Comparison of ENCODE assay signal across 7 mouse cellular contexts in the genomic region with DNA sequence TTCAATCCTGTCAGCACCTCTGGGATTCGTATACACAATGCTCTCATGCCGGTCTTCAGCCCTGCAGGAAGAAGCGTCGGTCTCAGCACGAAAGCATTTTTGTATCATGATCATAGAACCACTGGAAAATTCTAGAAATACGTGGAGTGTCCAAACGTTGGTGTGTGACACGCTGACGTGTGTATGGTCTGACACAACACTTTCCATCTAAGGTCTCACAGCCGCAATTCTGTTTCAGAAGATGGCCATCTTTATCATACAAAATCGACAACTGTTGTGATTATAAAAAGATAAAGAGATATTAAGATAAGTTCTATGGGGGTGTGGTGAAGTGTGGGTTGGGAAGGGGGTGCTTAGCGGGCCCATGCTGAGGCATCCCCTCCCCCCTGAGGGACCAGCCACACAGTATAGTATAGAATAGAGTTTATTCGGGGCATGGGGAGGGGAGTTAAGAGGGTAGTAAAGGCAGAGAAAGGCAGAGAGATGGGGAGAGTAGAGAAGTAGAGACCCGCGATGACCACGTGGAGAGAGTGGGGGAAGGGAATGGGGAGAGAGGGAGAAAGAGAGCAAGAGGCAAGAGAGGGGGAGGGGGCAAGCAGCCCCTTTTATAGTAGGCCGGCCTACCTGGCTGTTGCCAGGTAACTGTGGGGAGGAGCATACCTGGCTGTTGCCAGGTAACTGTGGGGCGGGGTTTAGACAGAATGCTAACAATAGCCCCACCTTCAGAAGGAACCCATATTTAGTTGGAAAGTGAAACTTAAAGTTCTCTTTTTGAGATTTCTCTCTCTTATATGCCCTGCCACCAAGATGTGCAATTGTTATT.
DNase-seq lines count a peak whose midpoint lies in the region; ATAC-seq and TF ChIP-seq lines count a peak whose summit lies in the region.

No protein-coding gene starts in this region.

- no peak overlapping the region for H3K27ac ChIP-seq in hindbrain, embryonic 13.5 days
- no peak overlapping the region for H3K27ac ChIP-seq in limb, embryonic 14.5 days (replicated peaks; ENCODE audit: low read depth, low read length)
- H3K27ac ChIP-seq in neural tube, embryonic 14.5 days (ENCODE audit: low read depth, low read length), result peak overlapping the region; percentile 35; the same call in 1 of the 2 replicates

- H3K4me1 ChIP-seq in hindbrain, embryonic 13.5 days (replicated peaks), result peaks cover 85% of the 10 kb centered on the region
- peaks cover 20% of the 10 kb centered on the region for H3K4me1 ChIP-seq in limb, embryonic 14.5 days (ENCODE audit: control insufficient read depth, insufficient read depth, low read length)
- H3K4me1 ChIP-seq in neural tube, embryonic 14.5 days (ENCODE audit: control insufficient read depth, insufficient read depth, low read length), result peaks cover 52% of the 10 kb centered on the region

- no peaks in the 10 kb centered on the region for H3K36me3 ChIP-seq in hindbrain, embryonic 13.5 days
- H3K36me3 ChIP-seq in limb, embryonic 14.5 days (ENCODE audit: control insufficient read depth, insufficient read depth, low read length), result no peaks in the 10 kb centered on the region
- no peaks in the 10 kb centered on the region for H3K36me3 ChIP-seq in neural tube, embryonic 14.5 days (ENCODE audit: control insufficient read depth, insufficient read depth, low read length)

- no peaks in the 10 kb centered on the region for H3K9me3 ChIP-seq in hindbrain, embryonic 13.5 days
- H3K9me3 ChIP-seq in limb, embryonic 14.5 days (ENCODE audit: control insufficient read depth, low read length), result no peaks in the 10 kb centered on the region
- no peaks in the 10 kb centered on the region for H3K9me3 ChIP-seq in neural tube, embryonic 14.5 days (ENCODE audit: control insufficient read depth, low read length)

- no peak overlapping the region for H3K9ac ChIP-seq in hindbrain, embryonic 13.5 days
- no peak overlapping the region for H3K9ac ChIP-seq in limb, embryonic 14.5 days (ENCODE audit: low read depth, low read length, severe bottlenecking)
- H3K9ac ChIP-seq in neural tube, embryonic 14.5 days (replicated peaks; ENCODE audit: low read depth, low read length), result no peak overlapping the region

- peak; percentile 19 to 36 for DNase-seq in B cell, adult 2 months
- DNase-seq in NIH3T3 (ENCODE audit: low read depth), result peak; percentile 32
- peak; percentile 39 for DNase-seq in limb, embryonic 14.5 days (ENCODE audit: low spot score)
- no peak for DNase-seq in left cerebral cortex, adult 18-20 months (ENCODE audit: low spot score in 2 of 2)

- ATAC-seq in hindbrain, embryonic 13.5 days (ENCODE audit: low FRiP score), result no peak
- no peak for ATAC-seq in limb, embryonic 14.5 days (ENCODE audit: low FRiP score, low read depth)
- ATAC-seq in neural tube, embryonic 14.5 days (ENCODE audit: low read depth), result 0 out of 2 replicates have a peak, but pooled peaks have one; percentile 10
- ATAC-seq in erythroid progenitor cell, adult 5-6 weeks (replicated peaks; ENCODE audit: low FRiP score, poor library complexity, severe bottlenecking), result no peak

- WGBS in hindbrain, embryonic 13.5 days, result 43% methylated on average over 18 of the region's 18 CpGs
- 38% methylated on average over 18 of the region's 18 CpGs for WGBS in limb, embryonic 14.5 days
- WGBS in neural tube, embryonic 14.5 days, result 34% methylated on average over 18 of the region's 18 CpGs

- peak overlapping the region; percentile 47 for H3K4me2 ChIP-seq in hindbrain, embryonic 13.5 days
- H3K4me2 ChIP-seq in limb, embryonic 14.5 days (replicated peaks; ENCODE audit: low read depth, low read length, severe bottlenecking), result peak overlapping the region; percentile 55
- H3K4me2 ChIP-seq in neural tube, embryonic 14.5 days (ENCODE audit: low read depth, low read length), result peak overlapping the region; percentile 40; the same call in 1 of the 2 replicates

- H3K4me3 ChIP-seq in hindbrain, embryonic 13.5 days, result 0 out of 2 replicates have a peak overlapping the region, but pooled peaks have one; percentile 1
- H3K4me3 ChIP-seq in limb, embryonic 14.5 days (replicated peaks; ENCODE audit: low read length), result peak overlapping the region; percentile 22
- H3K4me3 ChIP-seq in neural tube, embryonic 14.5 days (ENCODE audit: low read depth, low read length), result no peak overlapping the region

- TF ChIP-seq POLR2A in limb, embryonic 14.5 days (IDR thresholded peaks at IDR 0.05; ENCODE audit: borderline replicate concordance, extremely low read depth, insufficient read depth, insufficient read length), result no peak

- no peaks in the 10 kb centered on the region for H3K27me3 ChIP-seq in hindbrain, embryonic 13.5 days
- peaks cover 10% of the 10 kb centered on the region for H3K27me3 ChIP-seq in limb, embryonic 14.5 days (ENCODE audit: control insufficient read depth, insufficient read depth, low read length)
- no peaks in the 10 kb centered on the region for H3K27me3 ChIP-seq in neural tube, embryonic 14.5 days (ENCODE audit: control insufficient read depth, insufficient read depth, low read length)

Comparison
In these comparisons a context has a peak if more than half of its experiments do, and no peak if none do; other contexts are left out.
1. DNase-seq: peak in B cell, adult 2 months (2 of 2), NIH3T3 (single experiment) and limb, embryonic 14.5 days (single experiment); none in left cerebral cortex, adult 18-20 months (0 of 2).
2. Peak in every context shown above with its lines, with median percentiles within 50 percentile points of each other: H3K4me2 ChIP-seq.